Mouse (Mus musculus) forebrain, embryonic 16.5 days (tissue): ENCODE data around the gene Kank4. TPM values are rescaled to one million over a fixed set of nuclear protein-coding genes. Genes with fewer than 3 reads are reported as not detected.
"Not testable (repeated sequence)": the region's sequence is repeated elsewhere in the genome, so short reads cannot be mapped to it uniquely, and the experiment has no call there.

Source experiments
- ATAC-seq: fragments of 200-750 bp; cut with Nextera tagmentation; 2 replicates; pipeline ENCODE4 v1.8.0; 2017; ENCODE audit warnings: mild to moderate bottlenecking, moderate library complexity
- H3K27ac ChIP-seq: fragments of 300-500 bp; sonication (generic); 2 replicates; pipeline ENCODE4 v1.5.1; 2014; ENCODE audit warnings: low read length, control low read depth
- H3K27me3 ChIP-seq: fragments of 300-500 bp; sonication (generic); replicated peaks from 2 replicates; pipeline ENCODE4 v1.6.1; 2014; ENCODE audit warnings: low read length; ENCODE audit not compliant: control insufficient read depth, insufficient read depth
- H3K36me3 ChIP-seq: fragments of 300-500 bp; sonication (generic); 2 replicates; pipeline ENCODE4 v1.6.1; 2014; ENCODE audit not compliant: control insufficient read depth, insufficient read depth
- H3K4me1 ChIP-seq: fragments of 300-500 bp; sonication (generic); replicated peaks from 2 replicates; pipeline ENCODE4 v1.6.1; 2014; ENCODE audit warnings: low read length; ENCODE audit not compliant: control insufficient read depth, insufficient read depth
- H3K4me2 ChIP-seq: fragments of 300-500 bp; sonication (generic); 2 replicates; pipeline ENCODE4 v1.6.1; 2014; ENCODE audit warnings: mild to moderate bottlenecking, low read length, control low read depth
- H3K4me3 ChIP-seq: fragments of 300-500 bp; sonication (generic); replicated peaks from 2 replicates; pipeline ENCODE4 v1.5.1; 2014; ENCODE audit warnings: mild to moderate bottlenecking, low read length, control low read depth
- H3K9ac ChIP-seq: fragments of 300-500 bp; sonication (generic); replicated peaks from 2 replicates; pipeline ENCODE4 v1.6.1; 2014; ENCODE audit warnings: low read depth, low read length, control low read depth
- H3K9me3 ChIP-seq: fragments of 300-500 bp; sonication (generic); 2 replicates; pipeline ENCODE4 v1.6.1; 2016; ENCODE audit warnings: low read length; ENCODE audit not compliant: control insufficient read depth
- WGBS: fragments of 180-500 bp; shearing (Covaris S2); extraction: QIAGEN DNeasy Blood & Tissue Kit; methylation state at CpG from one replicate; pipeline ENCODE4 v1.1.7; 2014; 5-methylcytosine and 5-hydroxymethylcytosine counted together
- polyA plus RNA-seq: library from polyadenylated mRNA; unstranded; fragments of >200 nt; fragmentation: Nextera tagmentation; extraction: Ambion mirVana; gene quantifications from 2 replicates; pipeline ENCODE4 v1.2.1, GENCODE M21; 2015

Gene Kank4
- polyA plus RNA-seq, 1 experiment from 2014 or later = 0.46 TPM

DNA sequence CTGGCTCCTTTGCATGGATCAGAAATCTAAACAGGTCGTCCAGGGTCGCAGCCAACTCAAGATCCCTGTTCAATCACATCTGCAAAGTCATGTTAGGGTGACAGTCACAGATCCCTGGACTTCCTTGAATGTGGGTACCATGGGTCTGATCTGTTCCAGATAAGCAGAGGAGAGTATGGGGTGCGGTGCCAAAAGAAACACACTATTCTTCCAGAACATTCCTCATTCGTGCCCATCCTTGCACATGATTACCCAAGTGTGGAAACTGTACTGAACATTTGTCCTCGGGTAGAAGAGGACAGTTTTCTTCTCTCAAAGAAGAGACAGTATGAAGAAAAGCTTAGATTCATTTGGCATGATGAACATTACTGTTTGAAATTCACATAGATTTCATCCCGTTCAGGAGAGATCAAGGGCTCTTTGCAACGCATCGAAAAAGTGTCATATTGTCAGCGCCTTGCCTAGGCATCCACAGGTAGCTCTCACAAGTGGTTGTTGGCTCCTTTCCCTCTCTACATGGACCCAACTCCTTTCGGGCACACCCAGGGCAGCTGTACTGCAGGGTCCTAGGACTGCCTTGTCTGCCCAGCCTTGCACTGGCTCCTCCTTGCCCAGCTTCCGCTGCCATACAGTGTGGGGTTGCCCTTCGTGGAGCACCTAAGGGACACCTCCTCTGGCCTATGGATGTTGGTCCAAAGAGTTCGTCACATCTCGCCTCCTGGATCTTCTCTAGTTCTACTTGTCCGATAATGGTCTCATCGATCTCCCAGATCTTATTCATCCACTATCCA is 20.6 kb upstream of the Kank4 start:
- no peak overlapping the region for H3K4me3 ChIP-seq
- no peaks in the 10 kb centered on the region for H3K36me3 ChIP-seq
- 95% methylated on average over 16 of the region's 16 CpGs for WGBS
- no peak overlapping the region for H3K27ac ChIP-seq
- ATAC-seq = no peak
- no peaks in the 10 kb centered on the region for H3K4me1 ChIP-seq
- no peak overlapping the region for H3K9ac ChIP-seq
- H3K27me3 ChIP-seq = no peaks in the 10 kb centered on the region
- no peak overlapping the region for H3K4me2 ChIP-seq
- no peaks in the 10 kb centered on the region for H3K9me3 ChIP-seq

DNA sequence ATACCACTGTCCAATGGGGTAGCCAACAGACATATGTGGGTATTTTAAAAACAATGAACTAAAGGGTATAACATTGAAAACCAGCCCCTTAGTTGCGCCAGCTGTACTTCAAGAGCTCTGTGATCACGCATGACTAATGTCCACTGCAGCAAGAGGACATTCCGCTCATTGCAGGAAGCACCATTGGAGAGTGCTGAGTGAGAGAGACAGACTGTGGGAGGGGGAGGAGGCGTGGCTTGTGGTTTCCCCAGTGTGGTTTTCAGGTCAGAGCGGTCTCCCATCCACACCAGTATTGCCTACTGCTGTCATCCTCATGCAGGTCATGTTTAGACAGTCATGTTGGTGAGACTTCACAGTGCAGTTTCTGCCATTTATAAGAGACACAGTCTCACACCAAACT is 19.2 kb upstream of the Kank4 start:
- Histone ChIP-seq H3K4me1 (no peaks in the 10 kb centered on the region), H3K36me3 (no peaks in the 10 kb centered on the region), H3K27me3 (no peaks in the 10 kb centered on the region), H3K4me2 (no peak overlapping the region), H3K27ac (no peak overlapping the region), H3K9me3 (no peaks in the 10 kb centered on the region), H3K9ac (no peak overlapping the region), H3K4me3 (no peak overlapping the region)
- 56% methylated on average over 5 of the region's 5 CpGs for WGBS
- ATAC-seq = no peak

DNA sequence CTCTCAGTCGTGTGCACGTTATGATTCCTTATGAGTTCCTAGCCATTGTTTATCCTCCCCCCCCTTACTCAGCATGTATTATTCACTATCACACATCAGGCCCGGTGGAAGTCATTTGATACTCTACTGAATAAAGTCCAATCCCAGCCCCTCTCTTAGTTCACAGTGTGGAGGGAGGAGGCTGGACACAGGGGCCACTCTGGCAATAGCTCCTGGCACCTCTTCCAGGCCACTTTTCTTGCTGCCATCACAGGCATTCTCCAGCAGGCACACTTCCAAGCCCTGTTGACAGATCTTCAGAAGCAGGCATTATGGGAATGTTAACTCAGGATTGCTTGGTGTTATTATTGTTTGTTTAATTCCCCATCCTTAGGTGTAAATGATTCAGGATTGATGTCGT is 17.4 kb upstream of the Kank4 start:
- WGBS = 46% methylated on average over 4 of the region's 4 CpGs
- Histone ChIP-seq H3K4me1 (no peaks in the 10 kb centered on the region), H3K36me3 (no peaks in the 10 kb centered on the region), H3K27ac (no peak overlapping the region), H3K9me3 (no peaks in the 10 kb centered on the region), H3K9ac (no peak overlapping the region), H3K27me3 (no peaks in the 10 kb centered on the region), H3K4me2 (no peak overlapping the region), H3K4me3 (no peak overlapping the region)
- ATAC-seq = no peak

DNA sequence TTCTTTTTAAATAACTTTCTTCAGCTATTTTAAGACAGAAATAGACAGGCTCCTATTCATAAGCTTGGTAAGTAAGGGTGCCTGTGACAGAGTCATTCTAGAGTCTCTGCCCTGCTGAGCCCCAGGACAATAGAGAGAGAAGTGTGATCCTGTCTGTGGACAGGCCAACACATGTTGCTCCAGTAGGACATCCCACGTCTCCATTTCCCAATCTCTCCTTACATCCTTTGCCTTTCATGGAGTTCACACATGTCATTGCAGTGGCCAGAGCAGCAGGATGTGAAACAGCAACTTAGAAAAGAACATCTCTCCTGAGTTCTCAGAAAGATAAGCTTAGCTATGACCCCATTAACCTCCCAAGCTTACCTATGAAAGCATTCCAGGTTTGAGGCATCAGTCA is 14.4 kb upstream of the Kank4 start:
- H3K27me3 ChIP-seq = no peaks in the 10 kb centered on the region
- no peaks in the 10 kb centered on the region for H3K36me3 ChIP-seq
- no peak overlapping the region for H3K27ac ChIP-seq
- H3K4me2 ChIP-seq = no peak overlapping the region
- H3K9ac ChIP-seq = no peak overlapping the region
- no peaks in the 10 kb centered on the region for H3K4me1 ChIP-seq
- no peaks in the 10 kb centered on the region for H3K9me3 ChIP-seq
- ATAC-seq = no peak
- H3K4me3 ChIP-seq = no peak overlapping the region
- 63% methylated on average over 1 of the region's 1 CpGs for WGBS

DNA sequence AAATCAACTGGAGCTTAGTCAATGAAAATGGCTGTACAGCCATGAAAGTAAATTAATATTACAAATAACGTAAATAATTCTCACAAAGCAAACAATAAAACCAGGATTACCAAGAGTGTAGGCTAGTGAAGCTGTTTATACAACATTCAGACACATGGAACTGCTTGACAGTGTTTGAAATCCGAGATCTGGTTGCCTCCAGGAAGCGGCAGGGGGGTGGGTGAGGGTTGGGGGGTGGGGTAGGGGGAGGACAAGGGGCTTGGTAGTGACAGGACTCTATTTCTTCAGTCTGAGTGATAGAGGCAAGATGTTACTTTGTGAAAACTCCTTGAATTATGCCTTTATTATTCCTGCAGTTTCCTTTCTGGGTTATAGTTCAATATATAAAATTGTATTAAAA is 9.4 kb upstream of the Kank4 start:
- 47% methylated on average over 3 of the region's 3 CpGs for WGBS

DNA sequence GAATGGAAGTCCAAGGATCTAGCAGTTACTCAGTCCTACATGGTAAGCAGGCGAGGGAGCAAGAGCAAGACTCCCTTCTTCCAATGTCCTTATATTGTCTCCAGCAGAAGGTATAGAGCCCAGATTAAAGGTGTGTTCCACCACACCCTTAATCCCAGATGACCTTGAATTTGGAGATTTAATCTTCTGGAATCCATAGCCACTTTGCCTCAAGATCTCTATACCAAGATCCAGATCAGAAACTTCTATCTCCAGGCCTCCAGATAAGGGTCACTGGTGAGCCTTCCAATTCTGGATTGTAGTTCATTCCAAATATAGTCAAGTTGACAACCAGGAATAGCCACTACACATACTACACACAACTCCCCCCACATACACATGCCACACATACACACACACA is 6.4 kb upstream of the Kank4 start, which contains the start of gene I0C0044D17Rik:
I0C0044D17Rik (minus strand) TSS at position 101 of the 400 bp plus-strand sequence.
- not testable (repeated sequence) for H3K27me3 ChIP-seq, H3K4me2 ChIP-seq, H3K9me3 ChIP-seq, H3K27ac ChIP-seq, H3K4me1 ChIP-seq, ATAC-seq, H3K4me3 ChIP-seq, H3K36me3 ChIP-seq, H3K9ac ChIP-seq
- WGBS = 100% methylated on average over 1 of the region's 1 CpGs

More for the DNA sequence above, 9.4 kb upstream of the Kank4 start:
- no peaks in the 10 kb centered on the region for H3K36me3 ChIP-seq
- H3K4me3 ChIP-seq = no peak overlapping the region
- no peak for ATAC-seq
- H3K9ac ChIP-seq = no peak overlapping the region
- no peaks in the 10 kb centered on the region for H3K4me1 ChIP-seq
- H3K4me2 ChIP-seq = no peak overlapping the region
- no peak overlapping the region for H3K27ac ChIP-seq
- no peaks in the 10 kb centered on the region for H3K27me3 ChIP-seq
- H3K9me3 ChIP-seq = no peaks in the 10 kb centered on the region

DNA sequence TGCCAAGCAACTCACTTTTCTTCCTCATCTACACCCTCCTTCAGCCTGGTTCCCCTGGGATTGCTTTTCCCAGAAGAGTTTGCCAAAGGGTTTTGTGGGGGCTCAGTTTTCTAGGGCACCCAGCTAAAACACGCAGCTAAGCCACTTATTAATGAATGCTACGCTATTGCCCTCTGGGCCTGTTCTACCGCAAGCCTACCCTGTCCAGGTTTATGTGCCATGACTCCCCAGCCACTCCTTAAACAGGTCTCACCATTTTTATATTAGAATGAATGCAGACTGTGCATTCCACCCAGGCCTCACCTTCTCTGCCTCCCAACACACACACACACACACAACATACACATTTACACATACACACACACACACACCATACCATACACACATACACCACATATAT is 5.7 kb upstream of the Kank4 start:
- no peak overlapping the region for H3K4me3 ChIP-seq
- ATAC-seq = no peak

DNA sequence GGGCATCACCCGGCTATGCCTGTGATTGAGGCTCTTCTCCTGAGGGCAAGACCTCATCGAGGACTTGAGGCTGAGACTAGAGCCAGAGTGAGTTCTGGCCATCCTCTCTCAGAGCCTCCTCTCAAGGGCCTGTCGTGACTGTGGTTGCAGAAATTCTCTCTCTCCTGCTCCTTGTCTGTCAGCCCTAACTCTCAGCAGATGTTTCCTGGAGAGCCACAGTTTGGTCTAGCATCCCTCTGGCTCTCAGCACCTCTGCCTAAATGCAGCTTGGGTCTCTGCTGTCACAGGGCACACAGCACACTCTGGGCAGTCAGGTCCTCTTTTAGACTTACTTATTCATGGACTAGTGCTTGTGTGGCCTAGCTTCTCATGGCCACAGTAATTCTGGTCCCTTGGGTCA is 5.1 kb upstream of the Kank4 start:
- no peak for ATAC-seq
- WGBS = 75% methylated on average over 3 of the region's 3 CpGs

More for the DNA sequence above, 5.7 kb upstream of the Kank4 start:
- Histone ChIP-seq H3K27ac (no peak overlapping the region), H3K36me3 (no peaks in the 10 kb centered on the region), H3K4me1 (no peaks in the 10 kb centered on the region), H3K9me3 (no peaks in the 10 kb centered on the region), H3K4me2 (no peak overlapping the region), H3K9ac (no peak overlapping the region), H3K27me3 (peaks cover 9% of the 10 kb centered on the region)
- 74% methylated on average over 3 of the region's 3 CpGs for WGBS

DNA sequence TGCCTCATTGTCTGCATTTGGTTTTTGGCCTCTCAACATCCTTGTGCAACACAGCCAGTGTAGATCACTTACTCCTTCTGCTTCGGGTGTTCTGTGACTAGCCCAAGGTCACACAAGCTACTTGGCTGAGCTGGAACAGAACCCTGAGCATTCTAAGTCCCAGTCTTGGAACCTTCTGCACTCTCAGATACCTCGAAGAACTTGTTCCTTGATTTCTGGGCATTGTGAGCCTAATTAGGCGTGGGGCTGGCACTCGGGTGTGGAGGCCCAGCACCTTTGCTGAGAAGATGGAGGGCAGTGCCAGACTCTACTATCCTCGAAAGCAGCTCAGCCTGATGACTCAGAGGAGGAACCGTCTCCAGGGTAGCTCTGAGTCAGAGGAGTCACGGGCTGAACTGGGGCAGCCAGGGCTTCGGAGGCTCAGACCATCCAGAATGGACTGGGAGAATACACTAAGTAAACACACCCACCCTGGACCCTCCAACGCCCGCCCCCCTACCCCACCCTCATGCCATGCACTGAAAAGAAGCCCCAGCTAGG is 1.9 kb upstream of the Kank4 start:
- H3K9ac ChIP-seq = no peak overlapping the region
- ATAC-seq = no peak

More for the DNA sequence above, 5.1 kb upstream of the Kank4 start:
- Histone ChIP-seq H3K27me3 (peaks cover 11% of the 10 kb centered on the region), H3K36me3 (no peaks in the 10 kb centered on the region), H3K4me2 (no peak overlapping the region), H3K9ac (no peak overlapping the region), H3K4me3 (no peak overlapping the region), H3K4me1 (no peaks in the 10 kb centered on the region; the same call in none of the 2 replicates), H3K9me3 (no peaks in the 10 kb centered on the region), H3K27ac (no peak overlapping the region)

More for the DNA sequence above, 1.9 kb upstream of the Kank4 start:
- 82% methylated on average over 10 of the region's 10 CpGs for WGBS
- H3K27ac ChIP-seq = no peak overlapping the region
- H3K4me3 ChIP-seq = no peak overlapping the region
- H3K36me3 ChIP-seq = no peaks in the 10 kb centered on the region
- peaks cover 5% of the 10 kb centered on the region for H3K4me1 ChIP-seq
- no peak overlapping the region for H3K4me2 ChIP-seq
- H3K27me3 ChIP-seq = peaks cover 32% of the 10 kb centered on the region
- H3K9me3 ChIP-seq = no peaks in the 10 kb centered on the region
